Mouse (Mus musculus): Measurements from ENCODE around the gene Mtif3.

Gene Mtif3

DNA sequence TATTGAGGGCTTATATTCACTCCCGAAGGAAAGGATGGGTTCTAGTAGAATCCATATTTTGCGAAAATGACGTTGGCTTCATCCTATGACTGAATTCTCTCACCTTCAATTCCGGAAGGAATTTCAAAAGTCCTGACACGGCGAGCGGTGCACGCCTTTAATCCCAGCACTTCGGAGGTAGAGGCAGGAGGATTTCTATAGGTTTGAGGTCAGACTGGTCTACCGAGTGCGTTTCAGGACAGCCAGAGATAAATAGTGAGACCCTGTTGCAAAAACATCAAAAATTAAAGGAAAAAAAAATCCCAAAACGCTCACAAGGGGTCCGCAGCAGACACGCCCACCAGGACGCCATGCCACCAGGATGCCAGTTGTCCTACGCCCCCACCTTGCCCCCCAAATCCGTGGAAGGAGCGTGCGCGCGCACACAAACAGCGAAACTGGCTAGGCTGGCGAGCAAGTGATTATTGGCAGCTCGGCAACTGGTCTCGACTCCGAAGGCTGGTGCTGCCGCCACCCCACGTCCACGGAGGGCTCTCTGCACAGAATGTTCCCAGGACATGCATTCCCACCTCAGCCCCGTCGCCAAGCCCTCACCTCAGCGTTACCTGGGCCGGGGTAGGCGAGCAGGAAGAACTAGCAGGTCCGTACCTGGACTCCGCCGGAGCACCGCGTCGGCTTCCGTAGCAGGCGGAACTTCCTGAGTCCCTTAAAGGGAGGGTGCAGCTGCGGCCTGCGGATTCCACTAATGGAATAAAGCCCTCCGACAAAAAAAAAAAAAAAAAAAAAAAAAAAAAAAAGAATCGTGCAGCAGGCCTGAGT lies at the start of gene Mtif3:
Mtif3 (minus strand) TSS at position 683 of the 819 bp plus-strand sequence.
- DNase-seq, result peak; percentile 89

- DNase-seq, result no peak
These were observed 47.7 kb upstream of the Mtif3 start for GRCm38 (mm10) chr5:147011333-147011732.

DNA sequence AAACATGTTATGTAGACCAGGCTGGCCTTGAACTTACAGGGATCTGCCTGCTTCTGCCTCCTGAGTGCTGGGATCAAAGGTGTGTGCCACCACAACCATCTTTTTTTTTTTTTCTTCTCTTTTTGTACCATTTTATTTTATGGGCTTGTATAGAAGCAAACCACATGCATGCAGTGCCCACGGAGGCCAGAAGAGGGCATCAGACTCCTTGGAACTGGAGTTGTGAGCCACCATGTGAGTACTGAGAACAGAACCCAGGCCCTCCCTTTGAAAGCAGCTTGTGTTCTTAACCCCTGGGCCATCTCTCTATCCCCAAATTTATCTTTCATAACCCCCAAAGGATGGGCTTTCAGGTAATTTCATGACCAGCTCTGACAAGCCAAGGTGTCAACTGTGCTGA lies 39.7 kb upstream of the Mtif3 start:
- DNase-seq, result no peak

GRCm38 (mm10) chr5:147001312-147001711 lies 37.7 kb upstream of the Mtif3 start:
- DNase-seq, result no peak

GRCm38 (mm10) chr5:146998802-146999201 lies 35.2 kb upstream of the Mtif3 start:
- DNase-seq, result no peak

DNA sequence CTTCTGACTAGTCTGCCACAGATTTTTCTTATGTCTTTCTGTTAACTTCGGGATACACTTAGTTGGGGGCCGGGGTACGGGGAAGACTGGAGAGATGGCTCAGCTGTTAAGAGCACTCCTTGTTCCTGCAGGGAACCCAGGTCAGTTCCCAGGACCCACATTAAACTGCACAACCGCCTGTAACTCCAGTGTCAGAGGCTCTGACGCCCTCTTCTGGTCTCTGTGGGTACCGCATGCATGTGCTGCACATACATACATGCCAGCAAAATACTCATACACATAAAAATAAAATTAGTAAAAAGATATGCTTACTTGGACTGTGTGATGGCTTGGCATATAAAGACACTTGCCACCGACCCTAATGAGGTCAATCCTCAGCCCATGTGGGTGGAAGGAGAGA lies 33.2 kb upstream of the Mtif3 start:
- DNase-seq, result no peak

GRCm38 (mm10) chr5:146994973-146995372 lies 31.4 kb upstream of the Mtif3 start:
- DNase-seq, result no peak

DNA sequence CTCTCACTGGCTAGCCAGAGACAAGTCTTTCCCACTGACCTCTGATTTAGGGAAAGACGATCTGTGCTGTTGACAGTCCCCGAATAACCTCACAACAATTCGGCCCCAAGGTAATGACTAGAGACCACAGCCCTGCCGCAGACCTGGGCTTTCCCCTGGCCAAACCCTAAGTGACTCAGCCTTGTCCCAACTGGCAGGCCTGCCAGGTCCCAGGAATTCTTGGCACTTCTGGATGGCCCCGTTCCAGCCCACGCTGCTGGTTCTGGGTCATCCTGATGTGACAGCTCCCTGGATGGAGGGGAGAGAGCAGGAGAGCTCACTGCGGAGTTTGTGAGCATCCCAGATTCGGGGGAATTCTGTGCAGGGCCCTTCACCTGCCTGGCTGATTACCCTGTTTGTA lies 29.9 kb upstream of the Mtif3 start:
- DNase-seq, result no peak

DNA sequence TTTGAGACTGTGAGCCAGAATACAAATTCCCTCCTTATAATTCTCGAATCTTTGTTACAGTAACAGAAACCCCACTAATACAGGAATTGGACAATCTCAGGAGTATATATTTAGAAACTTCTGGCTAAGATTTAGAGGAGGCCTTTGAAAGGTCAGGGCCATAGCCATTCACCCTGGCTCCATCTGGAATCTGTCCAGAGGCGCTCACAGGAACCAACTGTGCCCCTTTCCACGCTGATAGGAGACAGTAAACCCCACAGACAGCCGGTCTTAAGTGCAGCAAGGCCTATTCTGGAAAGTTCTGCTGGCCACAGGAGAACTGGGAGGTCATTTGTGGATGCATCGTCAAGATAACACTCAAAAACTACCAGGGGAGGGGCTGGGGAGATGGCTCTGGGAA lies 25.5 kb upstream of the Mtif3 start:
- DNase-seq, result no peak

DNA sequence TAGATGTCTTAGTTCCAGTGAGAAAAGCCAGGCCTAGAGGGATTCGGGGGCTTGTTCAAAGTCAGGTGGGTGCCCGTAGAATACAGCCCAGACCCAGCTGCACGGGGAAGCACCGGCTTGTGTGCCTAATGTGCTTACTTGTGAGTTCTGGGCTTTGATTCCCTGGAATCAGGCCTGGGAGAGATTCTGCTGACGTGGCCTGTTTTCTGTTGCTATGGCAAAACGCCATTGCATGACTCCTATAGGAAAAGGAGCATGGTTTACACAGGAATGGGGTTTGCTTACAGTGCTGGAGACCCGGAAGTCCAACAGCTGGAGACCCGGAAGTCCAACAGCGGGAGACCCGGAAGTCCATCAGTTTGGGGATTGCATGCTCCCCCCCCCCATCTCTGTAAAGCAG lies 24.0 kb upstream of the Mtif3 start:
- no peak for DNase-seq

DNA sequence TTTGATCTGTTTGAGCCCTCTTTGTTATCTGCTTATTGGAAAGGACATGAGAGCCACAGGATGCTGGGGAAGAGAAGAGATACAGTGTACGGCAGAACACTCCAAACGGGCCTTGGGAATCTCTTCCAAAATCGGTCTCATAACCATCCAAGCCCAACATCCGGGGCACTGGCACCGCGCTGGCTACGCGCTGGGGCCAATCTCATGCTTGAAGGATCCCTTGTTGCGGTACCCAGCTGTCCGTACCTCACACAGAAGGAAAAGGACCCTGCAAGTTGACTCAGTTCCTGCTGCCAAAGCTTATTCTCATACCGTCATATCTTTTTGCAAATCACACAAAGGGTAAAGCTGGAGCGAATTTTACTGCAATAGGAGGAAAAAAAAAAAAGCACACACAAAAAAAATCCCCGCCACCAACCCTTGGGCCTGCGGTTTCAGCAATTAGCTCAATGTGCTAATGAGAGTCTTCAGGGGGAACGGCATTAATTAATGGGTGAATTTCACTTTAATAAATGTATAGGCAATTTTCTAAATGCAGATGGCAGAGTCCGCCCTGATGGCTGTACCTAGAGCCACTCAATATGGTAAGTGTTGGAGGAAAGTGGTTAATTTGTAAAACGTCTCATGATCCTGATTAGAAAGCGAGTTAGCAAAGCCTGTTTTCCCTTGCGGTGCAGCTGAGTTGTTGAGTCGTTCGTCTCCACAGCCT lies 22.3 kb upstream of the Mtif3 start:
- DNase-seq, result no peak

GRCm38 (mm10) chr5:146983216-146983615 lies 19.6 kb upstream of the Mtif3 start:
- DNase-seq, result peak; percentile 73 to 78

DNA sequence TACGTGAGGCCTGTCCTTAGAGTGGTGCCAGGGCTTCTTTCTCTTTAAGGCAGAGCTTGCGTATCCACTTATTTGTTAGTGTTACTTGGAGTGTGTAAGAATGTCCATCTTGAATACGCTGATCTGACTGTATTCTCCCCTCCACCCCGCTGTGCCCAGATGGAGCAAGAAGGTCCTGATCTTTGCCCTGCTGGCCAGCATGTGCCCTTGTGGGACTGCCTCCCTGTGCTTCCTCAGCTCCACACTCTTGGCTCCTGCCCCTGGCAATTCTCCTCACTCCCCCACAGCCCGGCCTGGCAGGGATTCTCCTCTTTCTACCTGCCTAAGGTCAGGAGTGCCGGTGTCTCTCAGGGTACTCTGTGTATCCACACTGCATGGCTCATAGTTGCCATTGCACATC lies 17.8 kb upstream of the Mtif3 start:
- DNase-seq, result no peak

GRCm38 (mm10) chr5:146974781-146975123 lies 11.2 kb upstream of the Mtif3 start:
- no peak for DNase-seq

- no peak for DNase-seq
These were observed 10.5 kb upstream of the Mtif3 start for GRCm38 (mm10) chr5:146973858-146974780.

GRCm38 (mm10) chr5:146973353-146973752 lies 9.8 kb upstream of the Mtif3 start:
- no peak for DNase-seq

GRCm38 (mm10) chr5:146971776-146972561 lies 8.4 kb upstream of the Mtif3 start:
- no peak for DNase-seq

DNA sequence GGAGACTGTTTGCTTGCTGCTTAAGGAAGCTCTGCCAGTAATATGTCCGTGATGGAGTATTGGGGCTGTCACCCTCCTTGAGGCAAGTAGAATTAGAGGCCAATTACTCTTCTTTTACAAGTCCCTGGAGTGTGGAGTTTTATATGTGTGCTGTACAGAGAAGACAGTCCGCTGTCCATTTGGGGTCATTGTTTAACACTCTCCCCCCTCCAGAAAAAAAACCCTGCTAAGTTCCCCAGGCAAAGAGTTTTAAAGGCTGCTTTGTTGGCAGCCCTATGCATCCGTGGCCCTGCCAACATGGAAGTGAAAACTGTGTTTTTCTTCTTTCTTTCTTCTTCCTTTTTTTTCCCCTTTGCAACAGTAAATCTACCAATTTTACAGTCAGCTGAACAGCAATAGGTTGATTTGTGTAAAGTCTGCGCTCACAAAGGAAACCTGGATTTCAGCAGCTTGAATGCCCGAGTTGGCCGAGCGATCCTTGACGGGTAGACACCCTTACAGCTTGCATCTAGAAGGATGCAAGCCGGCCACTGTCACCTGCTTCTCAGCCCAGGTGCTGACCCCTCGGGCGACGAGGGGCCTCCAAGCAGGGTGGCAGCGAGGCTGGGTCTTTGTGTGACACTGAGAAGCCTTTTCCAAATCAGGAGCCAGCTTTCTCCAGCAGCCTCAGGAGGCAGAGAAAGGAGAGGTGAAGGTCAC lies 5.2 kb upstream of the Mtif3 start:
- DNase-seq, result no peak

GRCm38 (mm10) chr5:146963937-146964278 lies 308 bp upstream of the Mtif3 start:
- DNase-seq, result no peak

DNA sequence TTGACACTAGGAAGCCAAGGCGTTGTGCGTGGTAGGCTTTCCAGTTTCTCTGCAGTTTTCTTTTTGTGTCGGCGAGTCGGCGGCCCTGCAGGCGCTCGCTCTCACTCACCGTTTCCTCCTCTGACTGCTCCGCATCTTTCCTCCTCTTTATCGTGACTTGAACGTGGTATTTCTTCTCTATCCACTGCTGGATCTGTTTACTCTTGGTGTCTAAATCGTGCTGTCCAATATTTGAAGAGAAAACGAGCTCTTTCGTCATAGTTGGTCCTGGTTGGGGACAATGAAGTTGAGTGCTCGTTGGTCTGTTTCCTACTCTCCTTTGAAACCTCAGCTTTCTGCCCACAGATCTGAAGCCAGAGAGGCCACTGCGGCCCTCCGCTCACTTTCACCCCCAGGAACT lies 6.9 kb downstream of the Mtif3 start:
- DNase-seq, result no peak

DNA sequence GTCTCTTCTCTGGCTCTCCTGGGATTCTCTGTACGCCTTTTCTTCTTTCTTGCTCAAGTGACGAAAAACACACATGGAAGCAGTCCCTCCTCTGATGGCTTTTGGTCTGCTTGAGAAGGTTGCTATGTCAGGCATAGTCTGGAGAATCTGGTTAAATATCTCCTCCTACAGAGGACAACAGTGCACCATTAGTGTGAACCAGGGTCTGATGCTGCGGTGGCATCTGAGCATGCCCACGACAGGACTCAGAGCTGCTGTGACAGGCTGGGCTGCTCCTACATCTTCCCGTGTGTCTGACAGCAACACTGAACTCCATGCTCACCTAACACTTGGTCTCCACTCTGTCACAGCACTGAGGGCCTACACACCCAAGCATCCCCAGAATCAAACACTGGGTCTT lies 7.9 kb downstream of the Mtif3 start:
- DNase-seq, result no peak

DNA sequence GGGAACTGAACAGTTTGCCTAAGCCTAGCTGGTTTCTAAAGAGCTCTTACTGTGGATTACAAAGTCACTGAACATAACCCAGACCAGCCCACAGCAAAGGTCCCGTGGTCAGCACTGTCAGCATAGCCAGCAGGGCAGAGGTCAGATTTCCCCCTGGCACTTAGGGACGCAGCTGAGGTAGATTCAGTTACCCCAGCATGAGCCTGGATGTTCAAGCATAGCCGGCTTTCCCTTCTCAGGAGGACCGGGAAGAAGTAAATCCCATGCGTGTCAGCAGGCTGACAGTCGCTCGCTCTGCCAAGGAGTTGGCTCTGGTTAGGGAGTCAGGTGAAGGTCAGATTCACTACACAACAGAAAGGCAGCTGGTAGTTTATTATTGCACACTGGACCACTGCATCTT lies 9.0 kb downstream of the Mtif3 start:
- no peak for DNase-seq

Data from cerebellum, postnatal 36 days (tissue).